Mouse (Mus musculus) lung, embryonic 14.5 days (tissue): ENCODE results near the gene Zswim3. TPM values are rescaled to one million over a fixed set of nuclear protein-coding genes. Genes with fewer than 3 reads are reported as not detected.

Experiments
- ATAC-seq: fragments of 200-750 bp; cut with Nextera tagmentation; 2 replicates; pipeline ENCODE4 v1.8.0; 2017; ENCODE audit warnings: mild to moderate bottlenecking, moderate TSS enrichment, moderate library complexity; ENCODE audit not compliant: insufficient read depth
- DNase-seq: peaks from one replicate; pipeline ENCODE4 v3.0.0-alpha.2; 2015
- H3K27ac ChIP-seq: fragments of 300-500 bp; sonication (generic); 2 replicates; pipeline ENCODE4 v1.5.1; 2014; ENCODE audit warnings: low read depth, mild to moderate bottlenecking, moderate library complexity
- H3K27me3 ChIP-seq: fragments of 300-500 bp; sonication (generic); 2 replicates; pipeline ENCODE4 v1.6.1; 2014; ENCODE audit warnings: low read length, control low read depth; ENCODE audit not compliant: insufficient read depth
- H3K36me3 ChIP-seq: fragments of 300-500 bp; sonication (generic); 2 replicates; pipeline ENCODE4 v1.6.1; 2014; ENCODE audit warnings: control low read depth; ENCODE audit not compliant: insufficient read depth
- H3K4me1 ChIP-seq: fragments of 300-500 bp; sonication (generic); 2 replicates; pipeline ENCODE4 v1.6.1; 2014; ENCODE audit warnings: antibody characterized with exemption, control low read depth; ENCODE audit not compliant: insufficient read depth
- H3K4me2 ChIP-seq: fragments of 300-500 bp; sonication (generic); 2 replicates; pipeline ENCODE4 v1.6.1; 2014; ENCODE audit warnings: mild to moderate bottlenecking
- H3K4me3 ChIP-seq: fragments of 300-500 bp; sonication (generic); 2 replicates; pipeline ENCODE4 v1.5.1; 2014; ENCODE audit warnings: low read depth, low read length
- H3K9ac ChIP-seq: fragments of 300-500 bp; sonication (generic); 2 replicates; pipeline ENCODE4 v1.6.1; 2014
- H3K9me3 ChIP-seq: fragments of 300-500 bp; sonication (generic); 2 replicates; pipeline ENCODE4 v1.6.1; 2016; ENCODE audit warnings: low read depth, low read length, control low read depth
- CTCF ChIP-seq: IDR thresholded peaks from 2 replicates; pipeline ENCODE4 v1.5.1; 2016; ENCODE audit warnings: antibody characterized with exemption, low read depth
- WGBS: fragments of 180-500 bp; shearing (Covaris S2); extraction: QIAGEN DNeasy Blood & Tissue Kit; methylation state at CpG from one replicate; pipeline ENCODE4 v1.1.7; 2014; 5-methylcytosine and 5-hydroxymethylcytosine counted together
- polyA plus RNA-seq: library from polyadenylated mRNA; unstranded; fragments of >200 nt; fragmentation: Nextera tagmentation; extraction: Ambion mirVana; gene quantifications from 2 replicates; pipeline ENCODE4 v1.2.1, GENCODE M21; 2014

Zswim3 gene
- polyA plus RNA-seq, 1 experiment from 2014 or later = 7.0 TPM

- Histone ChIP-seq H3K4me3 (no peak overlapping the region), H3K36me3 (peaks cover 33% of the 10 kb centered on the region), H3K27ac (no peak overlapping the region), H3K27me3 (no peaks in the 10 kb centered on the region), H3K9me3 (no peaks in the 10 kb centered on the region), H3K4me1 (peaks cover 8% of the 10 kb centered on the region; the same call in 1 of the 2 replicates), H3K9ac (no peak overlapping the region), H3K4me2 (no peak overlapping the region)
- DNase-seq (no peak), ATAC-seq (no peak)
- no peak for TF ChIP-seq CTCF
- WGBS = 77% methylated on average over 10 of the region's 10 CpGs
Measured at GRCm38 (mm10) chr2:164787779-164788178, 17.1 kb upstream of the Zswim3 start.

GRCm38 (mm10) chr2:164788411-164788810 is 16.5 kb upstream of the Zswim3 start:
- WGBS = 62% methylated on average over 4 of the region's 4 CpGs
- Histone ChIP-seq H3K9me3 (no peaks in the 10 kb centered on the region), H3K36me3 (peaks cover 39% of the 10 kb centered on the region), H3K4me3 (no peak overlapping the region), H3K9ac (no peak overlapping the region), H3K4me2 (no peak overlapping the region), H3K27ac (no peak overlapping the region), H3K4me1 (peaks cover 8% of the 10 kb centered on the region; the same call in 1 of the 2 replicates), H3K27me3 (no peaks in the 10 kb centered on the region)
- no peak for TF ChIP-seq CTCF
- no peak for DNase-seq
- ATAC-seq = no peak

GRCm38 (mm10) chr2:164790451-164790850 is 14.4 kb upstream of the Zswim3 start:
- Histone ChIP-seq H3K36me3 (peaks cover 54% of the 10 kb centered on the region), H3K9me3 (no peaks in the 10 kb centered on the region), H3K4me3 (no peak overlapping the region), H3K4me1 (0 out of 2 replicates have a peak, but pooled peaks cover 5% of the 10 kb centered on the region), H3K9ac (no peak overlapping the region), H3K27ac (no peak overlapping the region), H3K27me3 (no peaks in the 10 kb centered on the region), H3K4me2 (no peak overlapping the region)
- DNase-seq = no peak
- no peak for TF ChIP-seq CTCF
- 55% methylated on average over 4 of the region's 4 CpGs for WGBS
- no peak for ATAC-seq

- no peaks in the 10 kb centered on the region for H3K9me3 ChIP-seq
- H3K36me3 ChIP-seq = peaks cover 68% of the 10 kb centered on the region
- H3K4me1 ChIP-seq = 0 out of 2 replicates have a peak, but pooled peaks cover 4% of the 10 kb centered on the region
- H3K4me2 ChIP-seq = no peak overlapping the region
- H3K27me3 ChIP-seq = no peaks in the 10 kb centered on the region
- H3K27ac ChIP-seq = no peak overlapping the region
- no peak overlapping the region for H3K9ac ChIP-seq
- ATAC-seq (no peak), DNase-seq (no peak)
- H3K4me3 ChIP-seq = no peak overlapping the region
- TF ChIP-seq CTCF = no peak
- WGBS = 92% methylated on average over 18 of the region's 18 CpGs
Measured at GRCm38 (mm10) chr2:164791841-164792261, 13.0 kb upstream of the Zswim3 start.

GRCm38 (mm10) chr2:164792400-164793190 is 12.3 kb upstream of the Zswim3 start:
- DNase-seq = no peak
- no peaks in the 10 kb centered on the region for H3K27me3 ChIP-seq
- peaks cover 74% of the 10 kb centered on the region for H3K36me3 ChIP-seq
- H3K4me3 ChIP-seq = no peak overlapping the region
- H3K27ac ChIP-seq = no peak overlapping the region
- H3K9me3 ChIP-seq = no peaks in the 10 kb centered on the region
- no peaks in the 10 kb centered on the region for H3K4me1 ChIP-seq
- ATAC-seq = no peak
- no peak overlapping the region for H3K4me2 ChIP-seq
- no peak overlapping the region for H3K9ac ChIP-seq
- no peak for TF ChIP-seq CTCF
- WGBS = 87% methylated on average over 12 of the region's 12 CpGs

GRCm38 (mm10) chr2:164793236-164793635 is 11.7 kb upstream of the Zswim3 start:
- Histone ChIP-seq H3K4me3 (no peak overlapping the region), H3K9ac (no peak overlapping the region), H3K9me3 (no peaks in the 10 kb centered on the region), H3K27me3 (no peaks in the 10 kb centered on the region), H3K27ac (no peak overlapping the region), H3K36me3 (peaks cover 79% of the 10 kb centered on the region), H3K4me2 (no peak overlapping the region), H3K4me1 (no peaks in the 10 kb centered on the region)
- ATAC-seq (0 out of 2 replicates have a peak, but pooled peaks have one; percentile 13), DNase-seq (peak; percentile 77)
- 65% methylated on average over 3 of the region's 3 CpGs for WGBS
- peak; percentile 84 for TF ChIP-seq CTCF

- no peak overlapping the region for H3K4me2 ChIP-seq
- no peak; the same call in 1 of the 2 replicates for TF ChIP-seq CTCF
- H3K4me3 ChIP-seq = no peak overlapping the region
- H3K36me3 ChIP-seq = peaks cover 80% of the 10 kb centered on the region
- no peak overlapping the region for H3K27ac ChIP-seq
- no peaks in the 10 kb centered on the region for H3K9me3 ChIP-seq
- H3K4me1 ChIP-seq = no peaks in the 10 kb centered on the region
- 92% methylated on average over 2 of the region's 2 CpGs for WGBS
- no peaks in the 10 kb centered on the region for H3K27me3 ChIP-seq
- H3K9ac ChIP-seq = no peak overlapping the region
- ATAC-seq (0 out of 2 replicates have a peak, but pooled peaks have one; percentile 15), DNase-seq (peak; percentile 29)
Measured at GRCm38 (mm10) chr2:164793772-164794171, 11.1 kb upstream of the Zswim3 start.
